Mouse (Mus musculus): Measurements from ENCODE around the gene Galm. TPM values are rescaled to one million over a fixed set of nuclear protein-coding genes. Genes with fewer than 3 reads are reported as not detected.
A peak's percentile ranks its signal among the peaks of the same experiment; 100 is the strongest.

Gene Galm
- polyA plus RNA-seq, 1 experiment from 2014 or later: 10.0 TPM

DNA sequence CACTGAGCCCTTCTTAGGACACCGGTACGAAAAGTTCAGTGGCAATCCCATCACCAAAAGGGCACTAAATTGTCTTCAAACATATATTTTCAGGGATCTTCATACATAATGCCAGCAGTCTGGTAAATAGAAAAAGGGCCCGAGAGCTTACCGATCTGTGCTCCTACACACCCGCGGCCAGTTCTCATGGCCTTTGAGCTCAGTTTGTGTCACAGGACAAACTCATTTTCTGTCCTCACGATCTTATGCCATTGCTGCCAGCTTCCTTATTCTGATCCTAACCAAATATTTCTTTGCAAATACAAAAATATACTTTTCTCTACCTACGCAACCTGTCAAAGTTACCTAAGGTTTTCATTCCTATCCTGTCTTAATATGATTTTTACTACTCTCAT lies 30.6 kb upstream of the Galm start:
- H3K36me3 ChIP-seq: no peaks in the 10 kb centered on the region
- ATAC-seq (ENCODE audit: insufficient number of reproducible peaks, low FRiP score): no peak
- H3K9ac ChIP-seq: no peak overlapping the region
- H3K27me3 ChIP-seq (replicated peaks): peaks cover 4% of the 10 kb centered on the region; the same call in 1 of the 2 replicates
- no peak overlapping the region for H3K4me3 ChIP-seq
- no peaks in the 10 kb centered on the region for H3K9me3 ChIP-seq (replicated peaks)
- peaks cover 6% of the 10 kb centered on the region; the same call in 1 of the 2 replicates for H3K4me1 ChIP-seq (replicated peaks)
- no peak overlapping the region for H3K27ac ChIP-seq (ENCODE audit: poor library complexity, severe bottlenecking)
- H3K4me2 ChIP-seq: no peak overlapping the region
- WGBS: 87% methylated on average over 8 of the region's 8 CpGs

DNA sequence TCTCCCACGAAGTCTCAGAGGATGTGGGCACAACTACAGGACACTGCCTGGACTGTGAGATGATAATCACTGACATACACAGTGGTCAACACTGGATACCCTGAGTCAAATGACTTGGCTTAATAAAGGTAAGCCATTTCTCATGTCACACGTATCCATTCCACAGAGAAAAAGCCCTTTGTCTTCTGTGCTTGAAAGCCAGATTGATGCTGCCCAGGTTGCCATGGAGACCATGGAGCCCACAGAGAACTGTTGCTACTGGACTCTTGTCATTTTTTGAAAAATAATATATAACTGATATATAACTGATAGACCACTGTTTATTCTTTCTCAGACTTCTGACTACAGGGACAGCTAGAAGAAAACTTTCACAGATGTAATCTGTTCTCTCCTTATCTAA lies 30.1 kb upstream of the Galm start:
- WGBS: 58% methylated on average over 2 of the region's 2 CpGs
- ATAC-seq (ENCODE audit: insufficient number of reproducible peaks, low FRiP score): no peak
- H3K36me3 ChIP-seq: no peaks in the 10 kb centered on the region
- H3K27ac ChIP-seq (ENCODE audit: poor library complexity, severe bottlenecking): no peak overlapping the region
- no peak overlapping the region for H3K4me3 ChIP-seq
- peaks cover 6% of the 10 kb centered on the region; the same call in 1 of the 2 replicates for H3K4me1 ChIP-seq (replicated peaks)
- H3K9ac ChIP-seq: no peak overlapping the region
- no peaks in the 10 kb centered on the region for H3K9me3 ChIP-seq (replicated peaks)
- peaks cover 4% of the 10 kb centered on the region; the same call in 1 of the 2 replicates for H3K27me3 ChIP-seq (replicated peaks)
- no peak overlapping the region for H3K4me2 ChIP-seq

DNA sequence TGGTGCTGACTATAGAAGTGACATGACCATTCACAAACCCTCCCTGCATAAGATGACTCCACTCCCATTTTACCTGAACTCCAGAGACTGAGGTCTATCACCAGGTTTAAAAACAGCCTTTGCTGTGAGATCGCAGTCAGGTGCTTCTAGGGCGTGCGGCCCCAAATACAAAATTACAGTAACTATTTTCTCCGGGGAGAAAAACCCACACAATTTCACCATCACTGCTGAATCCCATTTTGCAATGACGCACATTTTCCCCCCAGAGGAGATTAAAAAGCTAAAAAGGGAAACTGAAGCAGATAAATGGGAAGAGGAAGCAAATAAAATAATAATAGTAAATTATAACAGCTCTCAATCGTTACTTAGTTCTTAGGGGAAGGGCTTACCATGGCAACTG lies 27.4 kb upstream of the Galm start:
- no peak overlapping the region for H3K27ac ChIP-seq (ENCODE audit: poor library complexity, severe bottlenecking)
- ATAC-seq (ENCODE audit: insufficient number of reproducible peaks, low FRiP score): no peak
- H3K36me3 ChIP-seq: no peaks in the 10 kb centered on the region

DNA sequence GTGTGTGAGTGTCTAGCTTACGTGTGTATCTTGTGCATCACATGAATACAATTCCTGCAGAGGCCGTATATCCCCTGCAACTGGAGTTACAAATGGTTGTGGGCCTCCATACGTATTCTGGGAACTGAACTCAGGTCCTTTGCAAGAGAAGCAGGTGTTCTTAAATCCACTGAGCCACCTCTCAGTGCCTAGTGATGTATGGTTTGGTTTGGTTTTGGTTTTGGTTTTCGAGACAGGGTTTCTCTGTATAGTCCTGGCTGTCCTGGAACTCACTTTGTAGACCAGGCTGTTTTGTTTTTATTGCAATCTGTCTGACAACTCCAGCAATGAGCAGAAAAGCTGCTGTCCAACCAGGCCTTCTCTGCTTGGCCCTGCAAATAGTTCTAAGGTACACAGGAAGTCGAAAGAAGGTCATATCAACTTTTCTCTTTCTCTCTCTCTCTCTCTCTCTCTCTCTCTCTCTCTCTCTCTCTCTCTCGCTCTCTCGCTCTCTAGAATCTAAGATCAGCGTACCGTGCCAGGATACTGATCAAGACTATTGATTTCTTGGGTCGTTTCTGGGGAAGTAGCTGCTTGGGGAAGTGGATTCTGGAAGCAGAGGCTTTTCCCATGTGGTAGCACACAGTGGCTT lies 21.8 kb upstream of the Galm start:
- Histone ChIP-seq H3K27me3 (replicated peaks) (no peaks in the 10 kb centered on the region), H3K4me1 (replicated peaks) (no peaks in the 10 kb centered on the region), H3K4me3 (no peak overlapping the region), H3K36me3 (no peaks in the 10 kb centered on the region), H3K9me3 (replicated peaks) (0 out of 2 replicates have a peak, but pooled peaks cover 4% of the 10 kb centered on the region), H3K4me2 (no peak overlapping the region), H3K27ac (ENCODE audit: poor library complexity, severe bottlenecking) (no peak overlapping the region), H3K9ac (no peak overlapping the region)
- WGBS: 78% methylated on average over 10 of the region's 10 CpGs
- no peak for ATAC-seq (ENCODE audit: insufficient number of reproducible peaks, low FRiP score)

More for the DNA sequence above, 27.4 kb upstream of the Galm start:
- H3K4me1 ChIP-seq (replicated peaks): peaks cover 6% of the 10 kb centered on the region; the same call in 1 of the 2 replicates
- H3K9me3 ChIP-seq (replicated peaks): no peaks in the 10 kb centered on the region
- WGBS: 77% methylated on average over 6 of the region's 6 CpGs
- H3K4me2 ChIP-seq: no peak overlapping the region
- H3K27me3 ChIP-seq (replicated peaks): no peaks in the 10 kb centered on the region
- H3K9ac ChIP-seq: no peak overlapping the region
- no peak overlapping the region for H3K4me3 ChIP-seq

DNA sequence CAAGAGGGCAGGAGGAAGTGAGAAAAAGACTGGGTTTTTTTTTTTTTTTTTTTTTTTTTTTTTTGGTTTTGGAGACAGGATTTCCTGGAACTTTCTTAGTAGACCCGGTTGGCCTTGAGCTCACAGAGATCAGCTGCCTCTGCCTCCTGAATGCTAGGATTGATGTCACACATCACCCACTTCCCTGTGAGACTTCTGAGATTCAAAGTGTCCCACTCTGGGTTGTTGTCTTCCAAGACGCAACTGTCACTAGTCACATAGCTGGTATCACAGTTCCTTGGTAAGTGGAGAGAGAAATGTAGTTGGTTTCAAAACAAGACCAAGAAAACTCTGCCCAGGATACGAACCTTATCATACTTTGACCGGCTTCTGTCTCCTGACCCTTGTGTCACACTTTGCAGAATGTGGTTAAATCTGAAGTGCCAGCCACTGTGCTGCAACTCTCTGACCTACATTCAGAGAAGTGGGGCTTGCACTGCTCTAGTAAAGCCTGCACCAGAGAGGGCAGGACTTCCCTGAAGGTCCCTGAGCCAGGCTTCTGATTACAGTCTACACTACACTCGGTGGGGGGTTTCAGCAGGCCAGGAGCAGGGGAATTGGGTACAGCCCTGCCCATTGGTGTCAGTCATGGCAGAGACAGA lies 14.5 kb upstream of the Galm start:
- Histone ChIP-seq H3K9ac (no peak overlapping the region), H3K4me3 (no peak overlapping the region), H3K27ac (ENCODE audit: poor library complexity, severe bottlenecking) (no peak overlapping the region), H3K4me1 (replicated peaks) (no peaks in the 10 kb centered on the region), H3K9me3 (replicated peaks) (peaks cover 7% of the 10 kb centered on the region; the same call in 1 of the 2 replicates), H3K36me3 (no peaks in the 10 kb centered on the region), H3K4me2 (no peak overlapping the region), H3K27me3 (replicated peaks) (no peaks in the 10 kb centered on the region)
- WGBS: 34% methylated on average over 5 of the region's 5 CpGs
- no peak for ATAC-seq (ENCODE audit: insufficient number of reproducible peaks, low FRiP score)

DNA sequence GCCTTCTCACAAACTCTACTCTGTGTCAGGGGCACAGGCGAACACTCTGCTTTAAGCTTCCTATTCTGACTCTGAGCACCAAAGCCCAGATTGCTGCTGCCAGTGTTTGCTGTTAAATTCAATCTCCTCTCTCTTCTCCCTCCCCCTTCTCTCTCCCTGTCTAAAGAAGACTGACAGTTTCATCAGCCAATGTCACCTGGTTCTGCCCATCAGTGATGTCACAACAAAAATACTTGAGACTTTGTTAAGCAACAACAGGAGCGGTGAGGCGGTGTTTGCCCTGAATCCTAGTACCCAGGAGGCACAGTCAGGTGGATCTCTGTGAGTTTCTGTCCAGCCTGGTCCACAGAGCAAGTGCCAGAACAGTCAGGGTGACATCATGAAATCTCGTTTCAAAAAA lies 13.8 kb upstream of the Galm start:
- H3K9ac ChIP-seq: no peak overlapping the region
- no peaks in the 10 kb centered on the region for H3K27me3 ChIP-seq (replicated peaks)
- 86% methylated on average over 4 of the region's 4 CpGs for WGBS
- H3K4me1 ChIP-seq (replicated peaks): no peaks in the 10 kb centered on the region
- peaks cover 5% of the 10 kb centered on the region; the same call in 1 of the 2 replicates for H3K9me3 ChIP-seq (replicated peaks)
- H3K4me3 ChIP-seq: no peak overlapping the region
- H3K27ac ChIP-seq (ENCODE audit: poor library complexity, severe bottlenecking): no peak overlapping the region
- H3K36me3 ChIP-seq: no peaks in the 10 kb centered on the region
- ATAC-seq (ENCODE audit: insufficient number of reproducible peaks, low FRiP score): no peak
- no peak overlapping the region for H3K4me2 ChIP-seq

DNA sequence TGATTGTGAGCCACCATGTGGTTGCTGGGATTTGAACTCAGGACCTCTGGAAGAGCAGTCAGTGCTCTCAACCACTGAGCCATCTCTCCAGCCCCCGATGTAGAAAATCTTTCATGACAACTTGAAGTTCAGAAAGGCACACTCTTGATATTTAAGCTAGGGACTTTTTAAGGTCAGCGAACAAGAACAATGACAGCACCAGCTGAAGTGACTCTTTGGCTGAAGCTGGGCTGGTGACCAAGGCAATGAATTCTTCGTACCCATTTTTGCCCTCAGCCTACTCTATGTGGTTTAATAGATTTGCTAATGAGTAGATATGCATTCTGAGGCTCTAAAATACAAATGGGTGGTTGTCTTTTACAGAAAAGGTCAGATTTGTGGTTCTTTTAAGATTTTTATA lies 6.9 kb upstream of the Galm start:
- Histone ChIP-seq H3K4me1 (replicated peaks) (peaks cover 3% of the 10 kb centered on the region), H3K27ac (ENCODE audit: poor library complexity, severe bottlenecking) (no peak overlapping the region), H3K4me3 (no peak overlapping the region), H3K9me3 (replicated peaks) (no peaks in the 10 kb centered on the region; the same call in 1 of the 2 replicates), H3K36me3 (no peaks in the 10 kb centered on the region), H3K4me2 (no peak overlapping the region), H3K9ac (no peak overlapping the region), H3K27me3 (replicated peaks) (0 out of 2 replicates have a peak, but pooled peaks cover 3% of the 10 kb centered on the region)
- 90% methylated on average over 3 of the region's 3 CpGs for WGBS
- ATAC-seq (ENCODE audit: insufficient number of reproducible peaks, low FRiP score): no peak

DNA sequence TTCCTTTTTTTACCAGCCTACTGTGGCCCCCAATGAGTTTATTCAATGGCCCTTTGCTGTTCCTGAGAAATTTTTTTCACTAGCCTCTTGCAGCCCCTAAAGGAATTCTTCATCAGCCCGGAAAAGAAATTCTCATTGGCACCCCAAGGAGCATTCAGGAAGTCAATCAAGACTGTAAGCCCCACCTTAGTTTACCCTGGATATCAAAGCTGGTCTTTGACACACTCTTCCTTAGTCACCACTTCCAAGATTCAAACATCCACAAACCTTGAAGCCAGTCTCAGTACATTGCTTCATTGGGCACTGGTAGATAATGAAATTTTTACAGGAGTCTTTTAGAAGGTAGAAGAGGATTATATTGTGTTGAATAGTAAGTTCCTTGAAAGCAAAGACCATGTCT lies 5.4 kb upstream of the Galm start:
- Histone ChIP-seq H3K36me3 (no peaks in the 10 kb centered on the region), H3K9ac (no peak overlapping the region), H3K27me3 (replicated peaks) (0 out of 2 replicates have a peak, but pooled peaks cover 6% of the 10 kb centered on the region), H3K27ac (ENCODE audit: poor library complexity, severe bottlenecking) (no peak overlapping the region), H3K4me3 (no peak overlapping the region), H3K9me3 (replicated peaks) (no peaks in the 10 kb centered on the region; the same call in 1 of the 2 replicates), H3K4me2 (no peak overlapping the region), H3K4me1 (replicated peaks) (peaks cover 3% of the 10 kb centered on the region)
- ATAC-seq (ENCODE audit: insufficient number of reproducible peaks, low FRiP score): no peak
- 50% methylated on average over 1 of the region's 1 CpGs for WGBS

DNA sequence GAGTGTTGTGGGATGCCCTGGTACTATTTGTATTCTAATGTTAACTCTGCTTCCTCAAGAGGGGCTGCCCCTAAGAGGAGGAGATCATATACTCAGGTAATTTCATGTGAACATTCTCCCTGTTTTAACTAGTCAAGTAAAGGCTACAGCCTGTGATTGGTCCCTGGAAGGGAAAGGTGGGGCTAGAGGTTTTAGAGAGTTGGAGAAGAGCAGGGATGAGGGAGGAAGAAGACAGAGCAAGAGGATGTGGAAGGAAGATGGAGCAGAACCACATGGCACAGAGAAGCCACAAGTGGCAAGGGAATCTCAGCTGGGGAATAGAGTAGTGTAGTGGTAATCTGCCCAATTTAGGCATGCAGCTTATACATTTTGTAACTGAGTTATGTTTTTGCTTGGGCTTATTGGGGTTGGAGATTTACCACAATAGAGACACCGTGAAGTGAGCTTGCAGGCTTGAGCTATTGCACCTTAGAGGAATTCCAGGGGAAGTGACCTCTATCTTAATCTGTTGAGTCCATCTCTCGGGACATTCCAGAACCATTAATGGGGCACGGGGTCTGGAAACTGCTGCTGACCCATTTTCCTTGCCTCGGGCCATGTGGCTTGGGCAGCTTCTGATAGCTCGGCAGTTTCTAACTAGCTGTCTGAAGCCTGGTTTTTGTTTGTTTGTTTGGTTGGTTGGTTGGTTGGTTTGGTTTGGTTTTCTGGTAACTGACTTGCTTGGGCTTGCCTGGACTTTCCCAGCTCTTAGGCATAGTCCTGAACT lies 2.1 kb upstream of the Galm start:
- Histone ChIP-seq H3K4me3 (no peak overlapping the region), H3K27ac (ENCODE audit: poor library complexity, severe bottlenecking) (no peak overlapping the region)
- ATAC-seq (ENCODE audit: insufficient number of reproducible peaks, low FRiP score): no peak

DNA sequence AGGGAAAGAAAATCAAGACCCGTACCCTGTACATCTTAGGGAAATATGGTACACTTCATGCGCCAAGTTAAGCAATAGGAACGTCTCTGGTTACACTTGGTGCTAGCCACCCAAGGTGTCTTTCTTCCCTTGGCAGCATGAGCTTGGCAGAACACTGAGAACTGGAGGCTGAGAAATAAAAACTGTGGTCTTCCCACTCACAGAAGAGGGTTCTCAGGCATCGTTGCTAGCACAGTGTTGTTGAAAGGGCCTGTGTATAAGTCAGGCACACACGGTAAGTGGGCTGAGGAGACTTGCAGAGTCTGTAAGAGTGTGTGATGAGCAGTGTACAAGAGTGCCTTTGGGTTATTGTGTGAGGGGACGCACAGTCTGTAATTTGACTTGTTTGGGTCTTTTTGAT lies 1.1 kb upstream of the Galm start:
- H3K36me3 ChIP-seq: no peaks in the 10 kb centered on the region
- no peak overlapping the region for H3K4me3 ChIP-seq
- 78% methylated on average over 6 of the region's 6 CpGs for WGBS
- peaks cover 17% of the 10 kb centered on the region for H3K4me1 ChIP-seq (replicated peaks)
- H3K9me3 ChIP-seq (replicated peaks): no peaks in the 10 kb centered on the region
- H3K27me3 ChIP-seq (replicated peaks): 0 out of 2 replicates have a peak, but pooled peaks cover 6% of the 10 kb centered on the region
- no peak overlapping the region for H3K4me2 ChIP-seq
- no peak for ATAC-seq (ENCODE audit: insufficient number of reproducible peaks, low FRiP score)
- H3K27ac ChIP-seq (ENCODE audit: poor library complexity, severe bottlenecking): no peak overlapping the region
- H3K9ac ChIP-seq: no peak overlapping the region

More for the DNA sequence above, 2.1 kb upstream of the Galm start:
- Histone ChIP-seq H3K4me1 (replicated peaks) (peaks cover 11% of the 10 kb centered on the region), H3K27me3 (replicated peaks) (0 out of 2 replicates have a peak, but pooled peaks cover 6% of the 10 kb centered on the region), H3K9me3 (replicated peaks) (no peaks in the 10 kb centered on the region), H3K4me2 (no peak overlapping the region), H3K9ac (no peak overlapping the region), H3K36me3 (no peaks in the 10 kb centered on the region)
- WGBS: 59% methylated on average over 5 of the region's 5 CpGs

DNA sequence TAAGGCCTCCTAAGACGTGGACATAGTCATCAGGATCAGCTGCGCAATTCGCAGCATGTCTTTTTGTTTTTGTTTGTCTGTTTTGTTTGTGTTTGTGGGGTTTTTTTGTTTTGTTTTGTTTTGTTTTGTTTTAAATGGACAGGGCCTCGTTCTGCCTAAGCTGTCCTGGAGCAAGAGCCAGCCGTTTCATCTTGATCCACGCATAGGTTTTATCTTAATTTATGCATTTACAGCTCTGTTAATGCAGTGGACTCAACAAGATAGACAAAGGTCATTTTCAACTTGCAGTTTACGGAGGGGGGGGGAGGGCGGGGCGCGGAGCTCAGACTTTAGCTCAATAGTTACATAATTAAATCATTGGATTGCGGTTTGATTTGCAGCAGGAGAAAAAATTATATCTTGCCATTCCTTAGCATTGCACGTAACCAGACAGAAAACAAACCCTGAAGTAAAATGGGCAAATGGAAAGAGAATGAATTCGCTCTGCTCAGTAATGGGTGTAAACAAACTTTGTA lies 1.3 kb downstream of the Galm start:
- 0 out of 2 replicates have a peak overlapping the region, but pooled peaks have one; percentile 70 for H3K9ac ChIP-seq
- peak overlapping the region; percentile 89 for H3K4me2 ChIP-seq
- ATAC-seq (ENCODE audit: insufficient number of reproducible peaks, low FRiP score): no peak
- peaks cover 20% of the 10 kb centered on the region for H3K4me1 ChIP-seq (replicated peaks)
- H3K27me3 ChIP-seq (replicated peaks): 0 out of 2 replicates have a peak, but pooled peaks cover 6% of the 10 kb centered on the region
- WGBS: 84% methylated on average over 13 of the region's 13 CpGs
- no peaks in the 10 kb centered on the region for H3K9me3 ChIP-seq (replicated peaks)
- H3K4me3 ChIP-seq: peak overlapping the region; percentile 57
- H3K27ac ChIP-seq (ENCODE audit: poor library complexity, severe bottlenecking): 0 out of 2 replicates have a peak overlapping the region, but pooled peaks have one; percentile 55
- H3K36me3 ChIP-seq: no peaks in the 10 kb centered on the region

Measured in heart, embryonic 12.5 days (tissue).